Mouse (Mus musculus) liver, adult (tissue): ENCODE data around the gene Srrm2.

Source experiments
- GATA4 ChIP-seq: IDR thresholded peaks from 2 replicates; pipeline ENCODE4 v1.6.1; 2014; ENCODE audit warnings: mild to moderate bottlenecking, low read length; ENCODE audit not compliant: insufficient replicate concordance

Gene Srrm2

GRCm38 (mm10) chr17:23785561-23786471 is 4.5 kb upstream of the Srrm2 start, which contains the start of gene Flywch2:
TSS of gene Flywch2 (minus strand) at chr17:23786081.
- no peak for TF ChIP-seq GATA4

DNA sequence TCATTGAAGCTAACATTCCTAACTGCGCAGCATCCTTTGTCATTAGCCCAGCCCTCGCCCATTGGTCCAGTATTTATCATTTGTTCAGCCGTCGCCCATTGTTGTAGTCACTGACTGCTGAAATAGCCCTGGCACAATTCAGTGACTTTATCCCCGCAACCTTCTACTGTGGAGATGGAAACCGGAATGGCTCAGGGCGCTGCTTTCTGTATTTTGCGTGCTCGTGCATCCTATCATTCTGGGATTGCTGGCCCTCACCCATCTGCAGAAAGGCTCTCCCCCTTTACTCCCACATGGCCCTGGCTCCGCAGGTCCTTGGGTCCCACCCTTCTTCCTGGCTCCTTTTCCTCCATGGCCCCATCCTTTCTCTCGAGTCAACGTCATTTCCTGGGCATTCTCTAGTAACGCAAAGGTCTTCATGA is 3.8 kb upstream of the Srrm2 start:
- no peak for TF ChIP-seq GATA4

DNA sequence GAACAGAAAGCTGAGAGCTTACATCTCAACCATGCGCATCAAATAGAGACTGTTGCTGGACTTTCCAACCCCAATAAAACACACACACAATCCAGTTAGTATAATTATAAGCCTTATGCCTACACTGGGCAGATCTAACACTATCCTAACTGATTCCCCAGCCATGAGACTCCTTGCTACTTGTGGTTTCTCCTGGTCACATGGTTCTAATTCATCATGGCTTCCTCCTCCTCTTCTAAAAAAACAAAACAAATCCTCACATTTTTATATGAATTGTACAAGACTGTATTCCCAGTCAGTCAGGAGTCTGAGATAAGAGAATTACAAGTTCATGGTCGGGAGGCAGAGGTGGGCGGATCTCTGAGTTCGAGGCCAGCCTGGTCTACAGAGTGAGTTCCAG is 1.4 kb upstream of the Srrm2 start:
- TF ChIP-seq GATA4: no peak

- TF ChIP-seq GATA4: no peak
Measured at GRCm38 (mm10) chr17:23789749-23790268, 523 bp upstream of the Srrm2 start.

GRCm38 (mm10) chr17:23791079-23791357 is 686 bp downstream of the Srrm2 start:
- TF ChIP-seq GATA4: no peak

DNA sequence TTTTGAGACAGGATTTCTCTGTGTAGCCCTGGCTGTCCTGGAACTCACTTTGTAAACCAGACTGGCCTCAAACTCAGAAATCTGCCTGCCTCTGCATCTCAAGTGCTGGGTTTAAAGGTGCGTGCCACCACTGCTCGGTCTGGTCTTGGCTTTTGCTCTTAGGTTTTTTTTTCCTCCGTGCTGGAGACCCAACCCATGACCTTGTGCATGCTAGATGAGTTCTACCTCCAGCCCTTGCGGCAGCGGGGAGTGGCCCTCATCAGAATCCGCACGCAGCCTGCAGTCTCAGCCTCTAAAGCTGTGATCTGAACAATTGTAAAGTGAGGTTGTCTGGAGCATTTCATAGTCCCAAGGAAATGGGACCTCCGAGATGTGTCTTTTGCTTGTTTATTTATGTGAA is 5.0 kb downstream of the Srrm2 start:
- TF ChIP-seq GATA4: no peak

DNA sequence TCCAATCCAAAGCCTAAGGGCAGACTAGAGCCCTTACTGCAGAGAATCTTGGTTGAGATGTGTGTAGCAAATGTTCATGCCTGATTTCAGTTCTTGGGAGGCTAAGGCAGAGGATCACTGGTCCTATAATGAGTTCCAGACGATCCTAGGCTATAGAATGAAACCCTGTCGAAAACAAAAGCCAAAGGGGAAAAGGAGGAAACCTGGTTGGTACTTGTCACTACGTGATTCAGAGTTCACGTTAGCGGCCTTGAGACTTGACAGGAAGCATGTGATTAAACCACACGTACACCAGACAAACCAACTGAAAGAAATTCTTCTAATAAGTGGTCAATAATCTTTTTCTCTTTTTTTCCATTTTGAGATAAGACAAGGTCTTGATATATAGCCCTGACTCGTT is 7.0 kb downstream of the Srrm2 start:
- no peak for TF ChIP-seq GATA4

DNA sequence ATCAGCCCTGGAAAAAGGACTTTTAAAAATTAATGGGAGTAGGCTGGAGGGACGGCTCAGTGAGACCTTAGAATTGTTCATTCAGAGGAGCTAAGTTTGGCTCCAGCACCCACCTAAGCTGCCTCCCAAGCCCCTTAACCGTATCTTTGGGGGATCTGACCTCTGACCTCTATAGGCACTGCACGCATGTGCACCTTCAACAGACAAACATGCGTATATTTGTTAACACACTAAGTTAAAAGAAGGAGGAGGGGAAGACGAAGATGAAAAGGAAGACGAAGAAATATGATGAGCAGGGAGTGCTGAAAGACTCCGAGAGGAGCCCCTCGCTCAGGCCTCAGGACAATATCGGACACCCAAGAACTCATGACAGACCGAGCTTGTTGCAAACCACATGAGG is 11.3 kb downstream of the Srrm2 start:
- TF ChIP-seq GATA4: no peak

DNA sequence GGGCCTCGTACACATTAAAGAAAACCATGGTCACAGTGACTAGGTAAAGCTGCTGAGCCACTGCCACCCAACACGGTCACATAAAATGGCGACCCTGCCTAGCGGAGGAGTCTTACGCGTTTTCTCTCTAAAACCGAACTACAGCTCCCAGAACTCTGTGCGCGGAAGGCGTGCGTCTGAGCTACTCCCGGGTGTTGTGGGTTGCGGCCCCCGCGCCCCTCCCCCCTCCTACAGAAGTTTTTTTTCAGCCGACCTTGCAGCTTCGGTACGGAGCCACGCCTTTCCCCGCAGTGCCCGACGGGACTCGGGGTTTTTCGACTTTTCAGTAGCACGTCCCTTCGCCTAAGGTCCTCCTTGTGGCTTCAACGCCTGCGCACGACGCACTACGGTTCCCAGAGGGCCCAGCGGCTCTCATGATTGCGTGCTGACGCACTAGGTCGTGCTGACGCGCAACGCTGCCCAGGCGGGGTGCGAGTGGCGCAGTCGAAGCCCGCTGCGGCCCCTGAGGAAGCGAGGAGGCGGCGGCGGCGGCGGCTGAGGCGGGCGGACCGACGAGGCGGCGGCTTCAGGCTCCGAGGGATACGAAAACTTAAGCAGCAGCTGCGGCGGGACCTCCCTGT is 12.5 kb downstream of the Srrm2 start:
- TF ChIP-seq GATA4: no peak

DNA sequence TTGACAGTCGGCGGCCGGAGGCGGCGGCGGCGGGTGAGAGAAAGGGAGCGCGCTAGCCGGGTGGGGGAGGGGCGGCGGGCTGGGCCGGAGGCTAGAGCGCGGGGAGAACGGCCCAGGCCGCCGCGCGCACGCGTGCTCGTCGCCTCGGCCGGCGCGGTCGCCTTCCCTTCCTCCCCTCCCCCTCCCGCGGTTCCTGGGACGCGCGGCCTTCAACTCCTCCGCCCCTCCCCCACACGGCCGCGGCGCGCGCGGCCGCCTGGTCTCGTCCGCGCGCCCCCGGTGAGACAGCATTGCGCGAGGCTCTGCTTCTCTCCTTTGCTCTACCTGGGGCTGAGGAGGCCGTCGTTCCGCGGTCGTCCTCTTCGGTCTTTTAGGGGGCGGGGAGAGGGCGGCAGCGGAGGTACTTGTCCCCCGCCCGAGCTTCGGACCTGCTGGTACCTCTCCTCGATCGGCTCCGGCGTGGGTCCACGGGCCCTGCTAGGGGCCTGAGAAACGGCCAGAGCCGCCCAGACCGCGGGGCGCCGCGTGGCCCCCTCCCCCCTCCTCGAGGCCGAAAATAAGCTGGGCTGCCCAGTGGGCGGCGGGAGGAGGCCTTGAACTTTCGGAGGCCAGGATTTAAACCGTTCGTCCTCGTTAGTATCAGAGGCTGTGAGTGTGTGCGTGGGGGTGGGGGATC is 13.2 kb downstream of the Srrm2 start:
- TF ChIP-seq GATA4: no peak

GRCm38 (mm10) chr17:23804426-23805085 is 14.2 kb downstream of the Srrm2 start:
- TF ChIP-seq GATA4: no peak

DNA sequence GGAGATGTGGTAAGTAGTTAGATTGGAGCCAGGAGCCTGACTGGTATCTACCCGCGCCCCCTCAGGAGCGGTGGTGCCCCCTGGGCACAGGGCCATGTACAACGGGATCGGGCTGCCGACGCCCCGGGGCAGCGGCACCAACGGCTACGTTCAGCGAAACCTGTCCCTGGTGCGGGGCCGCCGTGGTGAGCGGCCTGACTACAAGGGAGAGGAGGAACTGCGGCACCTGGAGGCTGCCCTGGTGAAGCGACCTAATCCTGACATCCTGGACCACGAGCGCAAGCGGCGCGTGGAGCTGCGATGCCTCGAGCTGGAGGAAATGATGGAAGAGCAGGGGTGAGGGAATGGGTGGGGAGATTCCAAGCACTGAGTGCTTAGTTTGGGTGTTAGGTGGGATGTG is 16.5 kb downstream of the Srrm2 start:
- TF ChIP-seq GATA4: no peak

GRCm38 (mm10) chr17:23807918-23808317 is 17.6 kb downstream of the Srrm2 start:
- TF ChIP-seq GATA4: no peak

DNA sequence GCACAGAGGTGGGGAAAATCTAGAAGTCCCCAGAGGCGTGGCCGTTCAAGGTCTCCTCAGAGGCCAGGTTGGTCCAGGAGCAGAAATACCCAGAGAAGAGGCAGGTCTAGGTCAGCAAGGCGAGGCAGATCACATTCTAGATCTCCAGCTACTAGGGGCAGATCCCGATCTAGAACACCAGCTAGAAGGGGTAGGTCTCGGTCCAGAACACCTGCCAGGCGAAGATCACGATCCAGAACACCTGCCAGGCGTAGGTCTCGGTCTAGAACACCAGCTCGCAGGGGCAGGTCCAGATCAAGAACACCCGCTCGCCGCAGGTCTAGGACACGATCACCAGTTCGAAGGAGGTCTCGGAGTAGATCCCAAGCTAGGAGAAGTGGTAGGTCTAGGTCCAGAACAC is 25.3 kb downstream of the Srrm2 start:
- no peak for TF ChIP-seq GATA4

- no peak for TF ChIP-seq GATA4
Measured at GRCm38 (mm10) chr17:23818579-23818978, 28.2 kb downstream of the Srrm2 start.
